Mouse (Mus musculus) megakaryocyte, embryonic 14.5 days (primary cell): Measurements from ENCODE around the gene Dpp6.

Source experiments
- FLI1 ChIP-seq: IDR thresholded peaks from 2 replicates; pipeline ENCODE4 v1.6.1; 2012; ENCODE audit warnings: low read length, inconsistent platforms, mixed read lengths
- GATA1 ChIP-seq: IDR thresholded peaks from 3 replicates; pipeline ENCODE4 v1.6.1; 2012; ENCODE audit warnings: mixed read lengths, low read length, inconsistent platforms, borderline replicate concordance

DNA sequence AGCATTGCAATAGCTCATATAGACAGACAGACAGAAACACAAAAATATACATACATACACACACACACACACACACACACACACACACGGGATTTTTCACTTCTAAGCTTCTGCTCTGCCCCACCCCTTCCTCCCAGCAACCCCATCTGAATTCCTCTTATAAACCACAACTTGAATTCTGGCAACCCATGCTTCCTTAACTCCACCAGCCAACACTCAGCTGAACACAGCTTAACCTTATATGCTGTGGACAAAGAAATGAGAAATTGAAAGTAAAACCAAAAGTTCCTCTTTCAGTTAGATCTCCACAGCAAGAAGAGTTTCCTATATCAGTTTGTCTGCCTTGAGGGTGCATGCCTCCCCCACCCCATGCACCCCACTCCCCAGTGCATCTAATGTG is 378.0 kb downstream of the Dpp6 start:
- TF ChIP-seq GATA1 (no peak), FLI1 (no peak)
